Mouse (Mus musculus): ENCODE measurements around the gene Tmem117.

DNA sequence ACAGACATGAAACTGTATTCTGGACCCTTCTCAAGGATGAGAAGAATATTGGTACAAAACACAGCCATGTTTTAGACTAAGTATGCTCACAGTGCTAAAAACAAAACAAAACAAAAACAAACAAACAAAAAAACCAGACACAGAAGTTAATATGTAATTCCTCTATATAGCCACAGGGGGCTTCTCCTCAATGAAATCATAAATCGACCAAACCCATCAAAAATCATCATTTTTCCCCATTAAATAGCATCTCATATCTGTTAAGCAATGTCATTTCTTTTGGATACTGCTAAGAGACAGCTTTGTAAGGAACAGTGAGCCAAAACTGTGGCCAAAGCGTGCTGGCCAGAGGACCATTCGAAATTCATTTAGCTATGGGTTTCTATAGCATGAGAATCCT lies 206.6 kb downstream of the Tmem117 start:
- no peak for TF ChIP-seq CTCF (IDR thresholded peaks at IDR 0.05)
- no peak for TF ChIP-seq POLR2A (IDR thresholded peaks at IDR 0.05; ENCODE audit: insufficient read depth, low read depth, low read length)

Data from heart, adult 2 months (tissue).